Mouse (Mus musculus) erythroblast, adult 5-6 weeks (primary cell): ENCODE results near the gene Pom121l2. TPM values are rescaled to one million over a fixed set of nuclear protein-coding genes. Genes with fewer than 3 reads are reported as not detected.

Experiments
- ATAC-seq: replicated peaks from 2 replicates; pipeline ENCODE4 v1.8.0; 2016; ENCODE audit warnings: moderate number of reproducible peaks, mild to moderate bottlenecking, moderate TSS enrichment, inconsistent platforms; ENCODE audit not compliant: poor library complexity, low FRiP score, severe bottlenecking
- total RNA-seq, 2 experiments: library from RNA; stranded (forward) in 1 of 2; stranded (reverse) in 1 of 2; fragments of 150-400 nt in 1 of 2; fragments of 200-764, 138-1000 nt in 1 of 2; gene quantifications; 2 replicates each; pipeline versions ENCODE4 v1.2.3 to v1.2.4; 2015 to 2017; ENCODE audit warnings: low replicate concordance in 2 of 2

The Pom121l2 gene
- total RNA-seq, 2 experiments from 2014 or later = not detected

DNA sequence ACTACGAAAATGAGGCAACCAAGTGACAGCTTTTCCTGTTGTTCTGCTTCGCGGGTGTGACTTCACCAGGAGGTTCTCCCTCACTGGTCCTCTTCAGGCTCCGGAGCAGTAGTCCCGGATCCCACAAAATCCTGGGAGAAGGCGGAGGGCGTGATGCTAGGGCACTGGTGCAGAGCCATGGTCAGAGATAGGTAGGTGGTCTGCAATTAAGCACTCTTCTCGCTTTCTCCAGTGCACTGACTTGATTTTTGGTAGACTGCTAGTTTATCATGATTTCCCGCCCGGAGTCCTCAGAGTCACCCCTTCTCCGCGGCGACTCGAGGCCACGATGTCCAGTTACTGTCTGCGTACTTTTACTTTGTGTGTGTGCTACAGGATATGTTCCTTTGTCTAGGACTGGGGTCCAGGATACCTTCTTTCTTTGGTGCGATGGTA, 33.4 kb downstream of the Pom121l2 start:
- ATAC-seq = no peak

DNA sequence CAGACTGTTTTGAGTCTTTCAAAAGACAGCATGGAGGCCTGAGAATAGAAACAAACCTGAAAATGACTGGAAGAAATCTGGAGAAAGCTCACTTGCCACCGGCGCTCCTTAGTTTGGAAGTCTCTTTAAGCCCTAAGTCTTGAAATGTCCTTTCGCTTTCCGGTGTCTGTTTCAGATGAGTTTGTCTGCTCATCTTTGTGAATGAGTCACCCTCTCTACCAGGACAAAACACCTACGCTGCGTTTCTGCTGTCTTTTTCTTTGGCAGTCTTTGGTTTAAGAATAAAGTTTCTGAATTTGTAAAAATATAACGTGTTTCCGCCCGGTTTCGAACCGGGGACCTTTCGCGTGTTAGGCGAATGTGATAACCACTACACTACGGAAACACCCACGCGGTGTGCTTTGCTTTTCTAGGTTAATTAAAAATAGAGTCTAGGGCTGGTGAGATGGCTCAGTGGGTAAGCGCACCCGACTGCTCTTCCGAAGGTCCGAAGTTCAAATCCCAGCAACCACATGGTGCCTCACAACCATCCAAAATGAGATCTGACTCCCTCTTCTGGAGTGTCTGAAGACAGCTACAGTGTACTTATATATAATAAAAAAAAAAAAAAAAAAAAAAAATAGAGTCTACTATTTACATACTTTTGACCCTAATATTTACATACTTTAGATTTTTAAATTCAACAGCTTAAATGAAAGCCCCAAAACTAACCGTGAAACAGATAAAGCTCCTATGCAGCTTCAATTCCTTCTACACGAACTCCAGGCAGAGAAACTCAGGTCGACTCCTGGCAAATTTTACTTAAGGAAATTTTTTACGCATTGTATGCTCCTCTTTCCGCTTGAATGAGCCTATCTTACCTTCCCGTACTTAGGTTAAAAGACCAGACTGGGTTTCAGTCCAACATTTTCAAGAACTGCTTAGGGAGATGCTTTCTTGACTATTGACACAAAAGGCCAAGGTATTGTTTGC, 34.8 kb downstream of the Pom121l2 start:
- peak; percentile 86 for ATAC-seq

DNA sequence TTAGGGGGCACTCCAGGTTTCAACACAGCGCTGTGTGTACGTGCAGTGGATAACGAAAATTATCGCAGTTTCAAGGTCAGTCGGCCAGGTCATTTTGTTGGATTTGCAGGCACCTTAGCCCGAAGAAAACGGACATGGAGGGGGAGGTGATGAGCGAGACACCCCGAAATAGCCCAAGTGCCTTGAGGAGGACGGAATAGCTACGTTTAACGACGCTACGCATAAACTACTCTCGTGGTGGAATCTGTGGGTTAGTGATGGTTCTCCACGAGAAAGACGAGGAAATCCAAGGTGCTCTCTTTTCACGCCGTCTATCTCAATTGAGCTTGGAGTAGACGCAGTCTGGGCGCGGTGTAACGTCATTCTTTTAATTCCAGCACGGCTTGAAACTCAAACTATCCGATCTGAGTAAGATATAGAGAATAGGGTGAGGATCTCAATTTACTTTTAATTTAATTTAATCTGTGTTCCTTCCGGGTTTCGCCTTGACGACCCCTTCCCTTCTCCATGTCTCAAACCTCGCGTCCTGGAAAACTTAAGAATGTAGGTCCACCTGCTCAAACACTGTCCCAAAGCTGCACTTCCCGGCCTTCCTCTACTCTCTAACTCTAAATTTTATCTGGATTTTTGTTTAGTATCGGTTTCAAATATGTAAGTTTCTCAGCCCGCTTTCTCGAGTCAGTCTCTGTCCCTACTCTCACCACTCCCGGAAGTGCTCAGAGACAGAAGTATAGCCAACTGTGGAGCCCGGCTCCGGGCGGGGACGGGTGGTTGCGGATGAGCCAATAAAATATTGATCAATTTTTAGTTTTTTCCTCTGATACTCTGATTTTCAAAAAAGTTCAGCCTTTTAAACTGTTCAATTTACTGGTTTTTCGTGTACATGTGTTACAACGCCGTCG, 39.2 kb downstream of the Pom121l2 start:
- peak; percentile 54 for ATAC-seq

DNA sequence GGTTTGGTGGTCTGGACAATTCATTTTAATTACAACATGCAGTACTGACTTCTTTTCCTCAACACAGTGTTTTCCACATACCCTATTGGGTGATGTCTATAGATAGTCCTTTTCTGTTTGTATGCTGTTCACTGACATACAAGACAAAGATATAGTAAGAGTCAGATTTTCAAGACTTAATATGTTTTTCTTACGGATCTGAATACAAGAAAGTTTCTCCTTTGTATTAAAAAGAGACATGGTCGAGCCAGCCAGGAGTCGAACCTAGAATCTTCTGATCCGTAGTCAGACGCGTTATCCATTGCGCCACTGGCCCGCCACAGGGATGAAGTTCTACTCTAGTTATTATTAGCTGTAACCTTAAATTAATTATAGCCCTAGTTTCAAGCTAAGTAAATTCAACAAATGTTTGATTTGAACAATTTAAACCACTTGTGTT, 39.9 kb downstream of the Pom121l2 start:
- peak; percentile 64 for ATAC-seq

DNA sequence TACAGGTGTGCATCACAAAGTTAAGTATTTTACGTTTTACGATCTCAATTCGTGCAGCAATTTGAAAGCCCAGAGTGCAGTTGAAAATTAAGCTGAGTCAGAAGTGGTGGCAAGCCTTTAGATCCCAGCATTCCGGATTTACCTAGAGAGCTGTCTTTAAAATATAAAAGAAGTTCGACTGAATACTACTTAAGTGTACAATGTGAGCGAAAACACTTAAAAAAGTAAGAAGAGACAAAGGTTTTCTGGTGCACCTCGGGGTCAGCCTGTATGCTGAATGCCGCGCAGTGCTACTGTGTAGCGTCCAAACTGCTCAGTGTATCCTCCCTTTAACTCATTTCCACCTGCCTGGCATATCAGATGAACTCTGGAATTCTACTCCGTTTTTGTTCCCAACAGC, 40.6 kb downstream of the Pom121l2 start:
- peak; percentile 54 for ATAC-seq

DNA sequence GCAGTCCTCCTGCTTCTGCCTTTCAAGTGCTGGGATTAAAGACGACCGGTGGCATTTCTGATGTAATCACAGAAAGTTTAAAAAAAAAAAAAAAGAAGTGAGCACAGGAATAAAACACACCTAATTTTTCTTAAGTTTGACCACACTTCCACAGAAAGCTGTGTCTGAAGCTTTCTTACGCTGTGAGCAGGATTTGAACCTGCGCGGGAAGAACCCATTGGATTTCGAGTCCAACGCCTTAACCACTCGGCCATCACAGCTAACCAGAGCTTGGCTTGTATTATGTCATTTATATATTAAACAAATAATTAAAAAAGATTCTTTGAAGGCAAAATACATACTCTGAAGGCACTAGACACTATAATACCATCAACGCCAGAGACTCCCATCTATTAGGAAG, 41.2 kb downstream of the Pom121l2 start:
- peak; percentile 65 for ATAC-seq

DNA sequence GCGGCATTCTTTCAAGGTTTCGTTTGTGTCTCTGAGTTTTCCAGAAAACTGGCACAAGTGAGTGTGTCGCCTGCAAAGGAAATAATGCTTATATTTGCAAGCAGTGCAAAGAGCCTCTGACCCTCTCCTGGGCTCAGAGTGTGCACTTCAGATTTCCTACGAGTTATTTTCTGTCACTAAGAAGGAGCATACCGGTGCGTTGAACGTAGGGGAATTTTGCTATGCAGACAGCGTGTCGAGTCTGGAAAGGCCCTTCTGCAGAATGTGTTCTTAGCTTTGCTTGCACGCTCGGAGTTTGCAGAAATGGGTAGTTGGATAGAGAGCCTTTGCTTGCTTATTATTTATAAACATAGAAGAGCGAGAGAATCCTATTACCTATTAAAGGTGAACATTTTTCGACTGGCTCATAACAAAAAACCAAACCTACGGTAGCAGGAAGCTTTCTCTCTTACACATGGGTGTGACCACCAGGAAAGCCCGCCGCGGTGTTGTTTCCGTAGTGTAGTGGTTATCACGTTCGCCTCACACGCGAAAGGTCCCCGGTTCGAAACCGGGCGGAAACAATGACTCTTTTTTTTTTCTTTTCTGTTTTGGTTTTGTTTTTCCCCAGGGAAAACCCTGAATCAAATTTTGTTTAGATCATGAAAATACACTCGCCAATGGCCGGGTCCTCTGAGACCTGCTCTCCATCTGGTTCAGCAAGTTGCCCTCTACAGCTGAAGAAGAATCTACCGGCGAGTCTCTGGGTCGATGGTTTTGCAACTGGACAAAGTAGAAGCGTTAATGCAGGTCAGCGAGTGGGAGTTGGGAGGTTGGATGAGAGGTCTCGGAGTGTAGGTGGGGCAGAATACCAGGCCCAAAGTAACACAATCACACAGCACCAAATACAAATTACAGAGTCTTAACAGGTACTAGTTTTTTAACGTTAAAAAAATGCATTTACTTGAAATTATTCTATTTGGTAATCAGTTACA, 45.4 kb downstream of the Pom121l2 start:
- peak; percentile 49; the same call in 1 of the 2 replicates for ATAC-seq

DNA sequence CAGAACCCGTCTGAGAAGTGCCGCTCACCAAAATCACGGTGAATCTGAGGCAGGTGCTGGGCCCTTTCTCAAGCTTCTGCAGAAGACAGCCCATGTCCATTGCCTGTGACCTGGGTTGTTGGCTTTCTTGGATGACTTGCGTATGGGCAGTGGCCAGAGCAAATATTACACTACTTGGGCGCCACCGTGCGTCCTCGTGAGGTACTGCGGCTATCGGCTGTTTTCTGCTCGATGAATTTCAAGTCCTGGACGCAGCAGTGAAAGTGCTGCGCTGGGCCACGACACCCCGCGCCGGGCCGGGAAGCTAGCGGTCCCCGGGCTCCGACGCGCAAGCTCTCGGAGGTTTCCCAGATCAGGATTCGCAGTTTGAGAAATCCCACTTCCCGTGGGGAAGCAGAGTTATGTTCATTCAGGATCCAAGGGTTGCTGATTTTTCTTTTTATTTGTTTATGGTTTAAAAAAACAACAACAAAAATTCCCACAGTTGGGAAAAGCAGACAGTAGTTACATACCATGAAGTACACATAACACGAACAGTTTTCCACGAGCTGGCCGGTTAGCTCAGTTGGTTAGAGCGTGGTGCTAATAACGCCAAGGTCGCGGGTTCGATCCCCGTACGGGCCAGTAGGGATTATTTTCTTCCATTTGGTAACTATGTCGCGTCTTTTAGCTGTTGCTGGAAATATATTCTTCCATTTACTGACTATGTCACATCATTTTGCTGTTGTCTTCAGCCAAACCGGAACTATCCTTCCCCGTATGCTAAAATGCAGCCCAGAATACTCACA, 47.9 kb downstream of the Pom121l2 start:
- peak; percentile 90 for ATAC-seq

DNA sequence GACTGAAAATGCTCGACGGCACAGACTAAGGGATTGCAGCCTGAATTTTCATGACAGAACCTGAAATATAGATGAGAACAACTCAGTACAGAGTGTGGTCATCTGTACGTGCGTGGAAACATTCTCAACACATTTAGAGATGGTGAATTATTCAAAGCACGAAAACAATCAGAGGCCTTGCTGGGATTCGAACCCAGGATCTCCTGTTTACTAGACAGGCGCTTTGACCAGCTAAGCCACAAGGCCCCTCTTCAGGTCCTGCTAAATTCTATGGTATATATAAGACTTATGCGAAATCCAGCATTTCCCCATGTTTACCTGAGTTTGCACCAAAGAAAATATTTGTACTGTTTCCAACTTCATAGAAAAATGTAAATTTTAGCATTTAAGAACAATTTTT, 48.9 kb downstream of the Pom121l2 start:
- ATAC-seq = no peak

DNA sequence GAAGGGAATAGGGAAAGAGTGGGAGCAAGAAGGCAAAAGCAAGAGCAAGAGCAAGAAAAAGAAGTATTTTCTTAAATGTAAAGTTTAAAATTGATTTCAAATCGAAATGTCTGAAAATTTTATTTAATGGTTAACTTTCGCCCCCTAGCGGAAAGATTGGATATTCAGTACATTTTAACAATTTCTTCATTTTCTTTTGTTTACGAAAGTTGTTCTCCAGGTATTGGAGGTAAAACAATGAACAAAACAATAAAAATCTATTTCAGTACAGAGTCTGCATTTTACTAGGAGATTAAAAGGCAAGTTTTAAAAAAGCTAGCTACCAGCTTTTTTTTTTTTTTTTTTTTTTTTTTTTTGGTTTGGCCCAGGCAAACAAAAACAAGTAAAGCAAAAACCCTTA, 49.5 kb downstream of the Pom121l2 start:
- no peak for ATAC-seq

DNA sequence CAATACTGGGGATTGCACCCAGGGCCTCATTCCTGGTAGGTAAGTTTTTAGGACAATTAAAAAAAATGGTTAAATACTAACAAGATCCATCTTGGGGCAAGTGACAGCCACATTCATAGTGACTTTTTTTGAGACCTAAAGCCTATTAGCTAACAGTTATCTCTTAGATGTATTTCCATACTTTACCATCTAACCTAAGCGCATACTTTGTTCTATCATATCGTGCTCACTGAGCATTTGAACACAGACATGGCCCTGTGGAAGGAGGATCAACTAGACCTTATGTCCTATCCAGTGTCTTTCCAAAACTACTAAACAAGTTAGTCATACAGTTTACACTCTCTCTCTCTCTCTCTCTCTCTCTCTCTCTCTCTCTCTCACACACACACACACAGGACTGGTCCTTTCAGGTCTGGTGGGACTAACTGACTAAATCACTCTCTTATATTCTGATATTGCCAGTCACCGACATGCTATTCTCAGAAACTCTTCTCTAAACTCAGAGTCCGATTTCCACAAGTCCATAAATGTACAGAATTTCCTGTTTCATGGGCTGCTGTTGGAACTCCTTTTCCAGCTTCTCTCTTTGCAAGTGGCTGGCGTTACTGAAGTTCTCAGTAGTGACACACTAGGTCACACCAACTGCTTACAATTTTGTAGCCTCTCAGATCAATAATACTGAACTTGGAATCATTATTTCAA, 52.9 kb downstream of the Pom121l2 start:
- no peak for ATAC-seq

DNA sequence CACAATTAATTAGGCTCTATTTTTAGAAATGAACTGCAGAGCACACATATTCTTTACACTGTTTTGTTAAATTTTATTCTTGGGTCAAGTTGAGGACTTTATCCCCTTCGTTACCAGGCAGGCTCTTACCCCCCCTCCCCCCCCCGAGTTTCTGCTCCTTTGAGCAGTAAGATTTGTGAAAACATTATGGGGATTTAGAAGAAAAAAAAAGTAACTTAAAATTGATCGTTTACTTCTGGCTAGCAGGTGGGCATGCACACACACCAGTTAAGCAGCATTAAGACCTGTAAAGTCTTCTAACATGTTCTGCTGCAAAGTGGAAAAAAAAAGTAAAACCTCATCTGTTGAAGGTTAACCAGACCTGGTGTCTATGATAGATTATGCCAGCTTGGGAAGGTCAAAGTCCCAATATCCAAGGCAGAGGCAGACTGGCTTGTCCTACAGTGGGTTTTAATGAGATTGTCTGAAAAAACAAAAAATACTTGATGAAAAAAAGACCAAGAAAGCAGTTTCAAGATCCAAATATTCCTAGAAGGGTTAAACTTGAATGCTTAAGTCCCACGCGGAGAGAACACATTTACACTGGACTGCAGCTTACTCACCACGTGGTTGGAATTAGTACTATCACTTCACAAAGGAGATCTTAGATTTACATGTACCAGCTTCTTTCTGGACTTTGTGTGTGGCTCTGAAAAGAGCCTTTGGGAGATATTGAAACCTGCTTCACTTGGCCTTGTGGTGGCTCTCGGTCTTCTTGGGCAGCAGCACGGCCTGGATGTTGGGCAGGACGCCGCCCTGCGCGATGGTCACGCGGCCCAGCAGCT, 53.7 kb downstream of the Pom121l2 start:
- ATAC-seq = no peak

DNA sequence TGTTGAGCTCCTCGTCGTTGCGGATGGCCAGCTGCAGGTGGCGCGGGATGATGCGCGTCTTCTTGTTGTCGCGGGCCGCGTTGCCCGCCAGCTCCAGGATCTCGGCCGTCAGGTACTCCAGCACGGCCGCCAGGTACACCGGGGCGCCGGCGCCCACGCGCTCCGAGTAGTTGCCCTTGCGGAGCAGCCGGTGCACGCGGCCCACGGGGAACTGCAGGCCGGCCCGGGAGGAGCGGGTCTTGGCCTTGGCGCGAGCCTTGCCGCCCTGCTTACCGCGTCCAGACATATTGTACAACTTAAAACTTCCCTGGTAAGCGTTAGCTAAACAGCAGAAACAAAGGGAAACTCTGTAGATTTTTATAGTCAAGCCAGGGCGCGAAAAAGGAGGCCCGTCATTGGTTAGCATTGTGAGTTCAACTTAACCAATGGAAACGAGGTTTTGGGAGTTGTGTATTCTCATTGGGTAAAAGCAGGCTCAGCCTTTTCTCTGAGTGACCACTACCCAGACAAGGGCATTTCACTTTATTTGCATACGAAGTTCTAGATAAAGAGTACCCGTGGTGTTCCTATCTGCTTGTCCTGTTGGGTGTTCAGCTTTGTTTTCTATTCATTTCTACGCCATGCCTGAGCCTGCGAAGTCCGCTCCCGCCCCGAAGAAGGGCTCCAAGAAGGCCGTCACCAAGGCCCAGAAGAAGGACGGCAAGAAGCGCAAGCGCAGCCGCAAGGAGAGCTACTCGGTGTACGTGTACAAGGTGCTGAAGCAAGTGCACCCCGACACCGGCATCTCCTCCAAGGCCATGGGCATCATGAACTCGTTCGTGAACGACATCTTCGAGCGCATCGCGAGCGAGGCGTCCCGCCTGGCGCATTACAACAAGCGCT, 54.5 kb downstream of the Pom121l2 start, which contains the start of the genes Hist1h2ah and Hist1h2bk:
Hist1h2ah (minus strand) TSS at position 302 of the 882 bp plus-strand sequence.
Hist1h2bk (plus strand) TSS at position 604 of the 882 bp plus-strand sequence.
- ATAC-seq = peak; percentile 86

DNA sequence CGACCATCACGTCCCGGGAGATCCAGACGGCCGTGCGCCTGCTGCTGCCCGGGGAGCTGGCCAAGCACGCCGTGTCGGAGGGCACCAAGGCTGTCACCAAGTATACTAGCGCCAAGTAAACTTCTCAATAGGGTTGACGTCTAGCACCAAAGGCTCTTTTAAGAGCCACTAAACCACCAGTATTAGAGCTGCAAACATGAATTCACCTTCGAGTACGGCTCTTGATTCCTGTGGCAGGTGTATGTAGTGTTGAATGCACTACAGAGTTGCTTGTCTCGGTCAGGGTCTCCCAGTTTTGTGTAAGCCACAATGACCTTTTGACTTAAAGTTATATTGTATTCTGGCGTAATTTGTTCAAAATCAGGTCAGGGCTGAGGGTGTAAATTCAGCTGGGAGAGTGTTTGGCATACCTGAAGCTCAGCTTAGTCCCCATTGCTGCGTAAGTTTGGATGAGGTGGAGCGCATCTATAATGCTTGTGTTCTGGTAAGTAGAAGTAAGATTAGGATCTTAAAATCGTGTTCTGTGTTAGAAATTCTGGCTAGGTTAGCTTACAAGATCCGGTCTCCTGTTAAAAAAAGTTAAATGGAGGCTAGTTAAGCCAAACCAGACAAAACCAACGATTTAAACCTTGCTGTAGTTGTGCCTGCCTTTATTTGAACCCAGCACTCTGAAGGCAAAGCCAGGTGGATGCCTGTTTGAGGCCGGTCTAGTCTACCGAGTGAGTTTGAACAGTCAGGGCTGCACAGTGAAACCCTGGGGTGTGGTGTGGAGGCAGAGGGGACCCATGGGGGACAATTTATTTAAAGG, 55.4 kb downstream of the Pom121l2 start:
- ATAC-seq = peak; percentile 29

DNA sequence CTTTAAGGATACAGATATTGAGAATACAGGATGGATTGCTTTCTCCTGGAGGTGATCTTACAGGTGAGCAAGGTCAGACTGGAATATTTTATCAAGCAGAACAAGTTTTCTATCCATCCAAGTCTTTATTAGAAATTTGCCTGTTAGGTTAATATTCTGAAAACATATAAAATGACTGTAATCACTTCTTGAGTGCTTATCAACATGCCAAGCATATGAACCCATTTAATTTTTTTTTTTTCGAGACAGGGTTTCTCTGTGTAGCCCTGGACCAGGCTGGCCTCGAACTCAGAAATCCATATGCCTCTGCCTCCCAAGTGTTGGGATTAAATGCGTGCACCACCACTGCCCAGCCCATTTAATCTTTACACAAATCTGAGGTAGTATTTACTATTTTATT, 56.0 kb downstream of the Pom121l2 start:
- no peak for ATAC-seq
